Mouse (Mus musculus): ENCODE measurements at regions not wholly inside any gene's neighbourhood (a gene's known extent, or its start where the extent isn't known, plus 50 kb on each side); places are given as distances from the start of the nearest gene placed in this dataset.

GRCm38 (mm10) chr8:53435721-53436120, 75.8 kb upstream of the Aga start:
- TF ChIP-seq CTCF (IDR thresholded peaks at IDR 0.05; ENCODE audit: borderline replicate concordance, extremely low read depth, insufficient read depth, insufficient read length) (no peak), POLR2A (IDR thresholded peaks at IDR 0.05; ENCODE audit: borderline replicate concordance, extremely low read depth, insufficient read depth, insufficient read length, poor library complexity, severe bottlenecking) (no peak)

Data from brain, embryonic 14.5 days (tissue).